Mouse (Mus musculus) G1E (cell line): ENCODE measurements around the gene Nars2. TPM values are rescaled to one million over a fixed set of nuclear protein-coding genes. Genes with fewer than 3 reads are reported as not detected.

Experiments used
- ATAC-seq: 2 replicates; pipeline ENCODE4 v1.8.0; 2016; ENCODE audit warnings: mild to moderate bottlenecking; ENCODE audit not compliant: insufficient number of reproducible peaks, poor library complexity, low FRiP score, severe bottlenecking; ENCODE audit errors: extremely low read depth
- DNase-seq: peaks from one replicate; pipeline ENCODE4 v3.0.0; 2012; ENCODE audit warnings: low spot score
- H3K27me3 ChIP-seq: 2 replicates; pipeline ENCODE4 v1.6.1; 2012; ENCODE audit warnings: mild to moderate bottlenecking, low read length, inconsistent platforms; ENCODE audit not compliant: insufficient read depth
- H3K36me3 ChIP-seq: replicated peaks from 2 replicates; pipeline ENCODE3; 2012; ENCODE audit warnings: mild to moderate bottlenecking, inconsistent platforms
- H3K4me1 ChIP-seq: 2 replicates; pipeline ENCODE4 v1.6.1; 2012; ENCODE audit warnings: low read depth, low read length, inconsistent platforms, mixed read lengths; ENCODE audit not compliant: insufficient read depth
- H3K4me3 ChIP-seq: 2 replicates; pipeline ENCODE4 v1.5.1; 2012; ENCODE audit warnings: low read depth, mild to moderate bottlenecking, inconsistent platforms, low read length, moderate library complexity, mixed read lengths
- H3K9me3 ChIP-seq: replicated peaks from 2 replicates; pipeline ENCODE4 v1.6.1; 2012; ENCODE audit warnings: inconsistent platforms
- CTCF ChIP-seq: IDR thresholded peaks from 2 replicates; pipeline ENCODE4 v1.5.1; 2012; ENCODE audit warnings: low read depth, low read length, inconsistent platforms, mixed read lengths
- GATA1 ChIP-seq: IDR thresholded peaks from 2 replicates; pipeline ENCODE4 v1.6.1; 2012; ENCODE audit warnings: borderline replicate concordance, low read length, inconsistent platforms, mixed read lengths
- GATA2 ChIP-seq: IDR thresholded peaks from 2 replicates; pipeline ENCODE4 v1.6.1; 2012; ENCODE audit warnings: low read depth, low read length, inconsistent platforms, borderline replicate concordance
- POLR2AphosphoS5 ChIP-seq: IDR thresholded peaks from 2 replicates; pipeline ENCODE4 v1.6.1; 2012; ENCODE audit warnings: low read depth, low read length, inconsistent platforms; ENCODE audit not compliant: insufficient replicate concordance
- TAL1 ChIP-seq: conservative IDR thresholded peaks from 2 replicates; pipeline ENCODE4 v1.6.1; 2012; ENCODE audit warnings: low read depth, low read length, inconsistent platforms, mixed read lengths
- polyA plus RNA-seq: library from polyadenylated mRNA; stranded (reverse); fragments of >175 nt; gene quantifications from 2 replicates; pipeline ENCODE4 v1.2.3, GENCODE M21; 2012
- total RNA-seq, 2 experiments: library from RNA; stranded (forward) in 1 of 2; stranded (reverse) in 1 of 2; fragments of 200-1000 nt in 1 of 2; fragments of >200 nt in 1 of 2; fragmentation: Nextera tagmentation in 1 of 2; gene quantifications; 2 replicates each; pipeline ENCODE4 v1.2.3; 2014 to 2017

Gene Nars2
- total and polyA plus RNA-seq, 3 experiments, result 9.8 to 45.6 (median 24.4) TPM

DNA sequence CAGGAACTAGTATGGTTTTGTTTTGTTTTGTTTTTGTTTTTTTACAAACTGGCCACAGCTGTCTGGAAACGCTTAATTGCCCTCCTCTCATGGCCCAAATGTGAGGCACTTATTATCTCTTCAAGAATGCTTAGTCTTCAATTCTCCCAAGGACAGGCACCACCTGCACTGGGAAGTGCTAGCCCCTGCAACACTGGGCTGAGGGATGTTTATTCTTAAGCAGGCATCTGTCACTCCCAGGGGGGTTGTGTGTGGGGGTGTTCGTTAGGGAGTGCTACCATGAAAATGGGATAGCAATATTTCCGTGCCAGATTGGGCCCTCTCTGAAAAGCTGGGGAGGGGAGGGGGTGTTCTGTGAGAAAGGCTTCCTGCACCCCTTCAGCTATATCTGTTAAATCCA, 15.9 kb downstream of the Nars2 start:
- Histone ChIP-seq H3K4me3 (no peak overlapping the region), H3K9me3 (no peaks in the 10 kb centered on the region), H3K4me1 (peaks cover 16% of the 10 kb centered on the region), H3K36me3 (peaks cover 29% of the 10 kb centered on the region), H3K27me3 (no peaks in the 10 kb centered on the region)
- TF ChIP-seq GATA1, result no peak
- TF ChIP-seq TAL1, result no peak
- no peak for TF ChIP-seq POLR2AphosphoS5
- TF ChIP-seq GATA2, result no peak
- no peak for TF ChIP-seq CTCF
- no peak for DNase-seq
- no peak for ATAC-seq

DNA sequence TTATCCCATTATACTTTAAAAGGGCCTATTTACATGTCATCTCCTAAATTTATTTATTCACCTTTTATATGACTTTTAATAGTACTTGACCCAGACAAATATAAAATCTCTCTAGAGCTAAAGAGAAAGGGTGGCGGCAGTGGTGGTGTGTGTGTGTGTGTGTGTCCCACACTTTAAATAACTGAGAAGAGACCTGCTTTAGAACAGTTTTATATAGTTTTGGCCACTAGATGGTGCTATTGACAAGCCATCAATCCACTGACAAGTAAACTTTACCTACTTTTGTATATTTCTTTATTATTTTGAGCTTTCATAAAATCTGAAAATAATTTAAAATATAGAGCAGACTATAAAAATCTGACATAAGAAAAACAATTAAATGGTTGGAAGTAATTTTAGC, 19.1 kb downstream of the Nars2 start:
- no peak for DNase-seq

GRCm38 (mm10) chr7:96971027-96971996, 20.0 kb downstream of the Nars2 start:
- Histone ChIP-seq H3K9me3 (no peaks in the 10 kb centered on the region), H3K4me3 (no peak overlapping the region), H3K27me3 (no peaks in the 10 kb centered on the region), H3K36me3 (peaks cover 61% of the 10 kb centered on the region), H3K4me1 (peaks cover 24% of the 10 kb centered on the region)
- ATAC-seq (no peak), DNase-seq (no peak)
- TF ChIP-seq TAL1 (0 out of 2 replicates have a peak, but pooled peaks have one; percentile 16), GATA2 (no peak), GATA1 (no peak)

More for the DNA sequence above, 19.1 kb downstream of the Nars2 start:
- H3K4me1 ChIP-seq, result peaks cover 24% of the 10 kb centered on the region
- no peaks in the 10 kb centered on the region for H3K27me3 ChIP-seq
- H3K36me3 ChIP-seq, result peaks cover 53% of the 10 kb centered on the region
- H3K4me3 ChIP-seq, result no peak overlapping the region
- no peaks in the 10 kb centered on the region for H3K9me3 ChIP-seq
- no peak for ATAC-seq
- TF ChIP-seq POLR2AphosphoS5 (no peak), GATA2 (no peak), GATA1 (no peak), TAL1 (no peak), CTCF (no peak)

DNA sequence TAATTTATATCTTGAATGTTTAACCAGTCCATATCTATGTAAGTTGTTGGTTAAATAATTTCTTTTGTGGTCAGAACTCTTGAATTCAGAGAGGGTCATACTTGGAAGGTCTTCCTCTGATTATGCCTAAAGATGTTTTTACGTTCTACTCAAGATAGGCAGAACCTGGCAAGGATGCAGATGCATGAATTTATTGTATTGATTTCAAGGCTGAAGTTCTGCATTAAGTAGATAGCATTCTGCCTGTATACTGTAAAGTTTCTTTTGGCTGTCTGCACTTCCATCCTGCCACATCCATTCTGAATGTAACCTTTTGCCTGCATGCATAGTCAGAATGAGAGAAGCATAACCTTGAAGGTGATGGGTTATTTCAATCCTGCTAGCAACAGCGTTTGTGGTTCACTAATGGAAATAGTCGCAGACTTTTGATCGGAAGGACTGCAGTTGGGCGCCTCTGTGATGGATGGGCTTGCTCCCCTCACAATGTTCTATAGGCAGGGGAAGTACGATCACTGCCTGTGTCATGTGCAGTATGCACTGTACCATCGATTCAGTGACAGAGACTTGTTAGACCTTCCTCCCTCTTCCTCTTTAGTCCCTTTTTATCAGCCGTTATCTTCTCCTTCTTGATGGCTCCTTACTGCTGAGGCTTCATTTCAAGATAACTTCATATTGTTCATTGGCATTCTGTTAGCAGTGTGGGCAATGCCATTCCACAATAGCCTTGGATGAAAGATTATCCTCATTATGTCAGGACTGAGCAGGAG, 21.0 kb downstream of the Nars2 start:
- peaks cover 59% of the 10 kb centered on the region for H3K36me3 ChIP-seq
- peak; percentile 45 for ATAC-seq
- no peak for TF ChIP-seq GATA2
- no peak for TF ChIP-seq POLR2AphosphoS5
- no peak for TF ChIP-seq CTCF
- no peak for TF ChIP-seq GATA1
- no peak for TF ChIP-seq TAL1
- no peaks in the 10 kb centered on the region for H3K9me3 ChIP-seq
- no peak overlapping the region for H3K4me3 ChIP-seq
- H3K27me3 ChIP-seq, result no peaks in the 10 kb centered on the region
- DNase-seq, result no peak
- H3K4me1 ChIP-seq, result peaks cover 22% of the 10 kb centered on the region

GRCm38 (mm10) chr7:96975914-96976313, 24.6 kb downstream of the Nars2 start:
- no peak for ATAC-seq
- no peak for DNase-seq
- Histone ChIP-seq H3K4me3 (no peak overlapping the region), H3K9me3 (no peaks in the 10 kb centered on the region), H3K27me3 (no peaks in the 10 kb centered on the region), H3K4me1 (peaks cover 14% of the 10 kb centered on the region), H3K36me3 (peaks cover 71% of the 10 kb centered on the region)
- TF ChIP-seq POLR2AphosphoS5 (no peak), TAL1 (no peak), CTCF (no peak), GATA1 (no peak), GATA2 (no peak)

GRCm38 (mm10) chr7:96977209-96977608, 25.9 kb downstream of the Nars2 start:
- no peaks in the 10 kb centered on the region for H3K9me3 ChIP-seq
- no peak for ATAC-seq
- no peak overlapping the region for H3K4me3 ChIP-seq
- no peak for DNase-seq
- H3K36me3 ChIP-seq, result peaks cover 70% of the 10 kb centered on the region
- H3K27me3 ChIP-seq, result no peaks in the 10 kb centered on the region
- TF ChIP-seq GATA1 (no peak), CTCF (no peak), GATA2 (no peak), POLR2AphosphoS5 (no peak), TAL1 (no peak)
- H3K4me1 ChIP-seq, result peaks cover 8% of the 10 kb centered on the region
